Comparison of ENCODE assay signal across 8 mouse cellular contexts in the genomic region with DNA sequence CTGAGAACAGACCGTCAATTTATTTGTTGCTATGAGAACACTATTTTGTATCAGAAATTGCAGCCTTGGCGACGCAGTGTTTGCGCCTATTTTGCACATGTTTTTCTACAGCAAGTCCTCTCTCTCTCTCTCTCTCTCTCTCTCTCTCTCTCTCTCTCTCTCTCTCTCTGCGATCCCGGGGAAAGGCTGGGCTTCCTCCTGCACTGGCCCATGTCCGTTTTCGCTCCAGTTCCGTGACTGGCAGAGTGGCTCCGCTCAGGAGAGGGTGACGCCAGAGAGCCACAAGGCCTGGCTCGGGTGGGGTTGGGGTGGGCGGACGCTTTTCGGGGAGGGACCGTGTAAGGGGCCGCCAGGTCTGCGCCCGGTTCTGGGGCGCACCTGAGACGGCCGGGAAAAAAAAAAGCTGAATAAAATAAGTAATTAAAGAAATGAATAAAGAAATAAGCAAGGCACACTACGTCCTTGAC. TPM values are rescaled to one million over a fixed set of nuclear protein-coding genes. Genes with fewer than 3 reads are reported as not detected.
DNase-seq lines count a peak whose midpoint lies in the region; ATAC-seq lines count a peak whose summit lies in the region.

No protein-coding gene starts in this region.

- peak overlapping the region; percentile 100 for H3K27ac ChIP-seq in hindbrain, embryonic 16.5 days (ENCODE audit: low read depth, low read length)
- H3K27ac ChIP-seq in macrophage, result peak overlapping the region; percentile 92

- WGBS in hindbrain, embryonic 16.5 days, result under 1% methylated on average over 23 of the region's 23 CpGs
- 0% methylated on average over 11 of the region's 23 CpGs for WGBS in macrophage (ENCODE audit: missing documents)

- H3K4me1 ChIP-seq in hindbrain, embryonic 16.5 days (ENCODE audit: control insufficient read depth, insufficient read depth, low read depth, low read length), result no peaks in the 10 kb centered on the region

- H3K79me2 ChIP-seq in macrophage (ENCODE audit: inconsistent target), result no peaks in the 10 kb centered on the region

- peak overlapping the region; percentile 67 for H3K4me3 ChIP-seq in hindbrain, embryonic 16.5 days (ENCODE audit: low read length)
- H3K4me3 ChIP-seq in macrophage (ENCODE audit: inconsistent target), result peak overlapping the region; percentile 43

- H3K4me2 ChIP-seq in hindbrain, embryonic 16.5 days (ENCODE audit: low read length), result peak overlapping the region; percentile 70

- no peaks in the 10 kb centered on the region for H3K36me3 ChIP-seq in hindbrain, embryonic 16.5 days (ENCODE audit: control insufficient read depth, insufficient read depth, low read length)
- no peaks in the 10 kb centered on the region for H3K36me3 ChIP-seq in macrophage (ENCODE audit: inconsistent target)

- no peaks in the 10 kb centered on the region for H3K27me3 ChIP-seq in hindbrain, embryonic 16.5 days (replicated peaks; ENCODE audit: control insufficient read depth, insufficient read depth, low read length)

- DNase-seq in R1 (ENCODE audit: low read depth, low spot score), result peak; percentile 82
- DNase-seq in cerebellum, postnatal 25 days, result peak; percentile 87 to 91
- peak; percentile 68 to 69 for DNase-seq in frontal cortex, postnatal 36 days (ENCODE audit: low spot score in 2 of 2)
- peak; percentile 66 to 71 for DNase-seq in left cerebral cortex, adult 18-20 months (ENCODE audit: low spot score in 2 of 2)
- peak; percentile 87 for DNase-seq in right cerebral cortex, adult 18-20 months
- peak; percentile 31 for DNase-seq in urinary bladder, postnatal 10 days (ENCODE audit: low spot score)

- peak; percentile 87 for ATAC-seq in hindbrain, embryonic 16.5 days

- H3K9me3 ChIP-seq in hindbrain, embryonic 16.5 days (ENCODE audit: control insufficient read depth, low read length), result no peaks in the 10 kb centered on the region

- peak overlapping the region; percentile 93 for H3K9ac ChIP-seq in hindbrain, embryonic 16.5 days (ENCODE audit: low read depth, low read length)

RNA-seq across cellular contexts. Expression of gene Efcab2, which starts 0.4 kb away (rescaled TPM):
- 12.4 and 13.3 TPM in 2 replicates for polyA plus RNA-seq in hindbrain, embryonic 16.5 days (2015; fragmentation: Nextera tagmentation; extraction: Ambion mirVana)
- 10 to 100 TPM in 1 of 2 experiments, 1 to 10 TPM in 1; 9.9 to 12.1 TPM for total RNA-seq in left cerebral cortex, adult 18-20 months (2021)
- 1 to 10 TPM in 22 of 26 experiments, under 1 TPM in 4; 0.34 to 6.8 (median 3.0) TPM for total RNA-seq in macrophage (2018; cell fraction: chromatin; rRNA removed)
- total RNA-seq in macrophage (2018; cell fraction: cytosol; rRNA removed), result 1 to 10 TPM; 1.1 to 2.3 (median 1.7) TPM
- 1 to 10 TPM in 22 of 26 experiments, under 1 TPM in 4; 0.63 to 6.0 (median 2.1) TPM for total RNA-seq in macrophage (2018; cell fraction: nucleus; rRNA removed)
- 1.7 to 3.6 TPM (median 2.0 TPM) in 3 replicates for polyA plus RNA-seq in macrophage (2018)

Comparison
In these comparisons a context has a peak if more than half of its experiments do, and no peak if none do; other contexts are left out.
1. Peak in every context shown above with its lines: DNase-seq, ATAC-seq, H3K4me3 ChIP-seq and H3K27ac ChIP-seq.
2. DNase-seq: peak in every context shown above with its lines; median percentile 89 in cerebellum, postnatal 25 days; 87 in right cerebral cortex, adult 18-20 months; 82 in R1; 68 in frontal cortex, postnatal 36 days; 68 in left cerebral cortex, adult 18-20 months; 31 in urinary bladder, postnatal 10 days.